Mouse (Mus musculus) embryonic facial prominence, embryonic 10.5 days (tissue): Measurements from ENCODE around the gene Gm17304. TPM values are rescaled to one million over a fixed set of nuclear protein-coding genes. Genes with fewer than 3 reads are reported as not detected.

Source experiments
- DNase-seq: peaks from one replicate; pipeline ENCODE4 v3.0.0-alpha.2; 2017; ENCODE audit warnings: low spot score
- H3K27ac ChIP-seq: fragments of 300-500 bp; sonication (generic); replicated peaks from 2 replicates; pipeline ENCODE4 v1.5.1; 2016; ENCODE audit warnings: mild to moderate bottlenecking
- H3K27me3 ChIP-seq: fragments of 300-500 bp; sonication (generic); replicated peaks from 2 replicates; pipeline ENCODE4 v1.6.1; 2016; ENCODE audit warnings: low read depth, mild to moderate bottlenecking; ENCODE audit not compliant: poor library complexity, severe bottlenecking
- H3K36me3 ChIP-seq: fragments of 300-500 bp; sonication (generic); replicated peaks from 2 replicates; pipeline ENCODE4 v1.6.1; 2016; ENCODE audit warnings: mild to moderate bottlenecking, moderate library complexity
- H3K4me1 ChIP-seq: fragments of 300-500 bp; sonication (generic); 2 replicates; pipeline ENCODE4 v1.6.1; 2016
- H3K4me3 ChIP-seq: fragments of 300-500 bp; sonication (generic); 2 replicates; pipeline ENCODE4 v1.5.1; 2016; ENCODE audit warnings: mild to moderate bottlenecking, moderate library complexity
- H3K9me3 ChIP-seq: fragments of 300-500 bp; sonication (generic); 2 replicates; pipeline ENCODE4 v1.6.1; 2016; ENCODE audit warnings: mild to moderate bottlenecking
- WGBS: fragments of 180-500 bp; shearing (Covaris S2); methylation state at CpG from one replicate; pipeline ENCODE4 v1.1.7; 2016; 5-methylcytosine and 5-hydroxymethylcytosine counted together
- polyA plus RNA-seq: library from polyadenylated mRNA; unstranded; fragments of >200 nt; fragmentation: Nextera tagmentation; extraction: Ambion mirVana; gene quantifications from 2 replicates; pipeline ENCODE4 v1.2.1, GENCODE M21; 2016

Gm17304 gene
- polyA plus RNA-seq = not detected in 2 replicates

- peaks cover 43% of the 10 kb centered on the region for H3K36me3 ChIP-seq
- H3K4me1 ChIP-seq = no peaks in the 10 kb centered on the region
- 92% methylated on average over 4 of the region's 4 CpGs for WGBS
- H3K4me3 ChIP-seq = no peak within 1 kb of the TSS
- H3K27ac ChIP-seq = no peak within 1 kb of the TSS
- no peak for DNase-seq
- H3K27me3 ChIP-seq = no peaks in the 10 kb centered on the region
- H3K9me3 ChIP-seq = no peaks in the 10 kb centered on the region
These were observed at the start of gene Gm17304 for GRCm38 (mm10) chr5:106608798-106609197. Gene Gm17304, plus strand, starts transcription at chr5:106609098.

GRCm38 (mm10) chr5:106560631-106561498, 48.0 kb upstream of the Gm17304 start:
- H3K27ac ChIP-seq = no peak overlapping the region; the same call in 1 of the 2 replicates
- 5% methylated on average over 40 of the region's 40 CpGs for WGBS
- no peaks in the 10 kb centered on the region for H3K9me3 ChIP-seq
- no peaks in the 10 kb centered on the region for H3K36me3 ChIP-seq
- H3K4me1 ChIP-seq = peaks cover 17% of the 10 kb centered on the region
- DNase-seq = peak; percentile 53
- H3K4me3 ChIP-seq = peak overlapping the region; percentile 53
- peaks cover 96% of the 10 kb centered on the region for H3K27me3 ChIP-seq

- Histone ChIP-seq H3K4me1 (peaks cover 21% of the 10 kb centered on the region), H3K9me3 (no peaks in the 10 kb centered on the region), H3K27me3 (peaks cover 100% of the 10 kb centered on the region), H3K27ac (no peak overlapping the region), H3K4me3 (peak overlapping the region; percentile 53), H3K36me3 (no peaks in the 10 kb centered on the region)
- DNase-seq = no peak
- WGBS = 13% methylated on average over 8 of the region's 8 CpGs
These were observed 47.4 kb upstream of the Gm17304 start for GRCm38 (mm10) chr5:106561499-106561822.

GRCm38 (mm10) chr5:106566025-106566424, 42.9 kb upstream of the Gm17304 start:
- H3K9me3 ChIP-seq = no peaks in the 10 kb centered on the region
- H3K36me3 ChIP-seq = no peaks in the 10 kb centered on the region
- DNase-seq = no peak
- WGBS = 46% methylated on average over 6 of the region's 6 CpGs
- H3K27ac ChIP-seq = no peak overlapping the region
- H3K4me1 ChIP-seq = peaks cover 20% of the 10 kb centered on the region
- H3K27me3 ChIP-seq = peaks cover 95% of the 10 kb centered on the region
- no peak overlapping the region for H3K4me3 ChIP-seq

- peaks cover 76% of the 10 kb centered on the region for H3K27me3 ChIP-seq
- H3K27ac ChIP-seq = peak overlapping the region; percentile 82
- 6% methylated on average over 55 of the region's 55 CpGs for WGBS
- no peaks in the 10 kb centered on the region for H3K36me3 ChIP-seq
- peak overlapping the region; percentile 74 for H3K4me3 ChIP-seq
- no peak for DNase-seq
- peaks cover 14% of the 10 kb centered on the region for H3K4me1 ChIP-seq
- H3K9me3 ChIP-seq = no peaks in the 10 kb centered on the region
These were observed 34.9 kb upstream of the Gm17304 start for GRCm38 (mm10) chr5:106573742-106574559.

- Histone ChIP-seq H3K27ac (peak overlapping the region; percentile 82), H3K9me3 (no peaks in the 10 kb centered on the region), H3K4me3 (peak overlapping the region; percentile 74), H3K27me3 (peaks cover 77% of the 10 kb centered on the region), H3K4me1 (peaks cover 14% of the 10 kb centered on the region), H3K36me3 (no peaks in the 10 kb centered on the region)
- WGBS = under 1% methylated on average over 45 of the region's 45 CpGs
- peak; percentile 93 for DNase-seq
These were observed 34.3 kb upstream of the Gm17304 start for GRCm38 (mm10) chr5:106574560-106574946.

GRCm38 (mm10) chr5:106575098-106575497, 33.8 kb upstream of the Gm17304 start:
- Histone ChIP-seq H3K27ac (no peak overlapping the region), H3K4me1 (peaks cover 14% of the 10 kb centered on the region), H3K4me3 (peak overlapping the region; percentile 74), H3K36me3 (no peaks in the 10 kb centered on the region), H3K9me3 (no peaks in the 10 kb centered on the region), H3K27me3 (peaks cover 75% of the 10 kb centered on the region)
- DNase-seq = no peak
- WGBS = 21% methylated on average over 4 of the region's 4 CpGs

GRCm38 (mm10) chr5:106577237-106577888, 31.5 kb upstream of the Gm17304 start:
- Histone ChIP-seq H3K4me3 (no peak overlapping the region), H3K27me3 (peaks cover 59% of the 10 kb centered on the region), H3K4me1 (peaks cover 14% of the 10 kb centered on the region), H3K27ac (no peak overlapping the region), H3K9me3 (no peaks in the 10 kb centered on the region), H3K36me3 (no peaks in the 10 kb centered on the region)
- no peak for DNase-seq
- 44% methylated on average over 9 of the region's 9 CpGs for WGBS

- H3K4me3 ChIP-seq = no peak overlapping the region
- 76% methylated on average over 7 of the region's 7 CpGs for WGBS
- no peak for DNase-seq
- no peaks in the 10 kb centered on the region for H3K36me3 ChIP-seq
- H3K27ac ChIP-seq = no peak overlapping the region
- H3K27me3 ChIP-seq = peaks cover 27% of the 10 kb centered on the region
- peaks cover 3% of the 10 kb centered on the region; the same call in 1 of the 2 replicates for H3K4me1 ChIP-seq
- no peaks in the 10 kb centered on the region for H3K9me3 ChIP-seq
These were observed 28.0 kb upstream of the Gm17304 start for GRCm38 (mm10) chr5:106580943-106581342.

GRCm38 (mm10) chr5:106589006-106589405, 19.9 kb upstream of the Gm17304 start:
- Histone ChIP-seq H3K27me3 (no peaks in the 10 kb centered on the region), H3K36me3 (peaks cover 37% of the 10 kb centered on the region), H3K9me3 (no peaks in the 10 kb centered on the region), H3K4me1 (no peaks in the 10 kb centered on the region), H3K27ac (no peak overlapping the region), H3K4me3 (no peak overlapping the region)
- 93% methylated on average over 9 of the region's 9 CpGs for WGBS
- DNase-seq = no peak

GRCm38 (mm10) chr5:106589670-106590069, 19.2 kb upstream of the Gm17304 start:
- H3K4me1 ChIP-seq = no peaks in the 10 kb centered on the region
- H3K27ac ChIP-seq = no peak overlapping the region
- no peaks in the 10 kb centered on the region for H3K9me3 ChIP-seq
- H3K27me3 ChIP-seq = no peaks in the 10 kb centered on the region
- no peak for DNase-seq
- H3K36me3 ChIP-seq = peaks cover 37% of the 10 kb centered on the region
- WGBS = 90% methylated on average over 11 of the region's 11 CpGs
- H3K4me3 ChIP-seq = no peak overlapping the region

GRCm38 (mm10) chr5:106590686-106591085, 18.2 kb upstream of the Gm17304 start:
- no peaks in the 10 kb centered on the region for H3K27me3 ChIP-seq
- no peak overlapping the region for H3K4me3 ChIP-seq
- no peaks in the 10 kb centered on the region for H3K4me1 ChIP-seq
- DNase-seq = no peak
- 89% methylated on average over 5 of the region's 5 CpGs for WGBS
- H3K27ac ChIP-seq = no peak overlapping the region
- H3K9me3 ChIP-seq = no peaks in the 10 kb centered on the region
- H3K36me3 ChIP-seq = peaks cover 41% of the 10 kb centered on the region
